Mouse (Mus musculus): ENCODE measurements around the gene Syce2. TPM values are rescaled to one million over a fixed set of nuclear protein-coding genes. Genes with fewer than 3 reads are reported as not detected.
"Not testable (repeated sequence)": the region's sequence is repeated elsewhere in the genome, so short reads cannot be mapped to it uniquely, and the experiment has no call there.

Gene Syce2
- polyA plus RNA-seq, 1 experiment from 2014 or later, result 68.5 TPM

GRCm38 (mm10) chr8:84902367-84902919 lies 30.5 kb downstream of the Syce2 start:
- Histone ChIP-seq H3K4me2 (ENCODE audit: low read depth, low read length) (peak overlapping the region; percentile 94), H3K27ac (replicated peaks; ENCODE audit: low read depth, low read length) (peak overlapping the region; percentile 59; the same call in 1 of the 2 replicates), H3K4me3 (ENCODE audit: low read depth, low read length) (peak overlapping the region; percentile 60), H3K9ac (ENCODE audit: low read depth, low read length) (peak overlapping the region; percentile 77), H3K27me3 (replicated peaks; ENCODE audit: control insufficient read depth, insufficient read depth, low read length) (no peaks in the 10 kb centered on the region), H3K36me3 (ENCODE audit: control insufficient read depth, insufficient read depth, low read length) (no peaks in the 10 kb centered on the region), H3K4me1 (ENCODE audit: control insufficient read depth, insufficient read depth, low read length) (no peaks in the 10 kb centered on the region), H3K9me3 (ENCODE audit: control insufficient read depth, low read length) (no peaks in the 10 kb centered on the region)
- no peak; the same call in 1 of the 2 replicates for ATAC-seq (ENCODE audit: low read depth)
- peak; percentile 35 for DNase-seq (ENCODE audit: low spot score)
- WGBS, result 6% methylated on average over 17 of the region's 24 CpGs

DNA sequence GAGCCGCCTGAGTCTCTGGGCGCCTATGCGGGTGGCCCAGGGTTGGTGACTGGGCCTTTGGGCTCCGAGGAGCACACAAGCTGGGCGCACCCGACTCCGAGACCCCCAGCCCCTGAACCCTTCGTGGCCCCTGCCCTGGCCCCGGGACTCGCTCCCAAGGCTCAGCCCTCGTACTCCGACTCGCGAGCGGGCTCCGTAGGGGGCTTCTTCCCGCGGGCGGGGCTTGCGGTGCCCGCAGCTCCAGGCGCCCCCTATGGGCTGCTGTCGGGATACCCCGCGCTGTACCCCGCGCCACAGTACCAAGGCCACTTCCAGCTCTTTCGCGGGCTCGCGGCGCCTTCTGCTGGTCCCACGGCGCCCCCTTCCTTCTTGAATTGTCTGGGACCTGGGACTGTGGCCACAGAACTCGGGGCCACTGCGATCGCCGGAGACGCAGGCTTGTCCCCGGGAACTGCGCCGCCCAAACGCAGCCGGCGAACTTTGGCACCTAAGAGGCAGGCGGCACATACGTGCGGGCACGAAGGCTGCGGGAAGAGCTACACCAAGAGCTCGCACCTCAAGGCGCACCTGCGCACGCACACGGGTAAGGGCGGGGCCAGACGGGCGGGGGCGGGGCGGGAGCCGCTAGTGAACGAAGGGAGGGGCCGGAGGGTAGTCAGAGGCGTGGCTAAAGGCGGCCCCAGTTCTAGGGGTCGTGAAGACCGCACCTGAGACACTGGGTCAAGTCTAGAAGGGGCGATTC lies 31.2 kb downstream of the Syce2 start:
- peak; percentile 90 for DNase-seq (ENCODE audit: low spot score)
- under 1% methylated on average over 27 of the region's 68 CpGs for WGBS
- Histone ChIP-seq H3K9me3 (ENCODE audit: control insufficient read depth, low read length) (no peaks in the 10 kb centered on the region), H3K4me2 (ENCODE audit: low read depth, low read length) (peak overlapping the region; percentile 94), H3K4me1 (ENCODE audit: control insufficient read depth, insufficient read depth, low read length) (no peaks in the 10 kb centered on the region), H3K27ac (replicated peaks; ENCODE audit: low read depth, low read length) (peak overlapping the region; percentile 59; the same call in 1 of the 2 replicates), H3K27me3 (replicated peaks; ENCODE audit: control insufficient read depth, insufficient read depth, low read length) (no peaks in the 10 kb centered on the region), H3K36me3 (ENCODE audit: control insufficient read depth, insufficient read depth, low read length) (no peaks in the 10 kb centered on the region), H3K4me3 (ENCODE audit: low read depth, low read length) (peak overlapping the region; percentile 60), H3K9ac (ENCODE audit: low read depth, low read length) (peak overlapping the region; percentile 77)
- ATAC-seq (ENCODE audit: low read depth), result peak; percentile 91

- no peak overlapping the region for H3K4me3 ChIP-seq (ENCODE audit: low read depth, low read length)
- H3K4me1 ChIP-seq (ENCODE audit: control insufficient read depth, insufficient read depth, low read length), result peaks cover 5% of the 10 kb centered on the region; the same call in 1 of the 2 replicates
- 87% methylated on average over 7 of the region's 7 CpGs for WGBS
- no peak overlapping the region for H3K4me2 ChIP-seq (ENCODE audit: low read depth, low read length)
- H3K9me3 ChIP-seq (ENCODE audit: control insufficient read depth, low read length), result no peaks in the 10 kb centered on the region
- no peak overlapping the region for H3K27ac ChIP-seq (replicated peaks; ENCODE audit: low read depth, low read length)
- 0 out of 2 replicates have a peak, but pooled peaks cover under 1% of the 10 kb centered on the region for H3K27me3 ChIP-seq (replicated peaks; ENCODE audit: control insufficient read depth, insufficient read depth, low read length)
- ATAC-seq (ENCODE audit: low read depth) (no peak), DNase-seq (ENCODE audit: low spot score) (no peak)
- no peaks in the 10 kb centered on the region for H3K36me3 ChIP-seq (ENCODE audit: control insufficient read depth, insufficient read depth, low read length)
- H3K9ac ChIP-seq (ENCODE audit: low read depth, low read length), result no peak overlapping the region
Observed at GRCm38 (mm10) chr8:84904351-84904750, 32.4 kb downstream of the Syce2 start.

GRCm38 (mm10) chr8:84907037-84907436 lies 35.1 kb downstream of the Syce2 start:
- Histone ChIP-seq H3K9ac (ENCODE audit: low read depth, low read length) (no peak overlapping the region), H3K27ac (replicated peaks; ENCODE audit: low read depth, low read length) (no peak overlapping the region), H3K4me2 (ENCODE audit: low read depth, low read length) (no peak overlapping the region), H3K4me1 (ENCODE audit: control insufficient read depth, insufficient read depth, low read length) (peaks cover 9% of the 10 kb centered on the region; the same call in 1 of the 2 replicates), H3K4me3 (ENCODE audit: low read depth, low read length) (no peak overlapping the region), H3K27me3 (replicated peaks; ENCODE audit: control insufficient read depth, insufficient read depth, low read length) (peaks cover 16% of the 10 kb centered on the region), H3K36me3 (ENCODE audit: control insufficient read depth, insufficient read depth, low read length) (no peaks in the 10 kb centered on the region), H3K9me3 (ENCODE audit: control insufficient read depth, low read length) (no peaks in the 10 kb centered on the region)
- no peak for DNase-seq (ENCODE audit: low spot score)
- ATAC-seq (ENCODE audit: low read depth), result no peak
- WGBS, result 91% methylated on average over 9 of the region's 9 CpGs

GRCm38 (mm10) chr8:84907493-84907892 lies 35.6 kb downstream of the Syce2 start:
- no peak for ATAC-seq (ENCODE audit: low read depth)
- H3K9me3 ChIP-seq (ENCODE audit: control insufficient read depth, low read length), result no peaks in the 10 kb centered on the region
- peaks cover 21% of the 10 kb centered on the region for H3K27me3 ChIP-seq (replicated peaks; ENCODE audit: control insufficient read depth, insufficient read depth, low read length)
- 72% methylated on average over 8 of the region's 8 CpGs for WGBS
- no peak overlapping the region for H3K9ac ChIP-seq (ENCODE audit: low read depth, low read length)
- H3K27ac ChIP-seq (replicated peaks; ENCODE audit: low read depth, low read length), result no peak overlapping the region
- no peak overlapping the region for H3K4me2 ChIP-seq (ENCODE audit: low read depth, low read length)
- no peak overlapping the region for H3K4me3 ChIP-seq (ENCODE audit: low read depth, low read length)
- DNase-seq (ENCODE audit: low spot score), result no peak
- H3K36me3 ChIP-seq (ENCODE audit: control insufficient read depth, insufficient read depth, low read length), result no peaks in the 10 kb centered on the region
- H3K4me1 ChIP-seq (ENCODE audit: control insufficient read depth, insufficient read depth, low read length), result peaks cover 9% of the 10 kb centered on the region; the same call in 1 of the 2 replicates

GRCm38 (mm10) chr8:84907979-84908378 lies 36.1 kb downstream of the Syce2 start:
- H3K9ac ChIP-seq (ENCODE audit: low read depth, low read length), result peak overlapping the region; percentile 38; the same call in 1 of the 2 replicates
- not testable (repeated sequence) for H3K36me3 ChIP-seq (ENCODE audit: control insufficient read depth, insufficient read depth, low read length); ATAC-seq (ENCODE audit: low read depth); DNase-seq (ENCODE audit: low spot score); H3K27ac ChIP-seq (replicated peaks; ENCODE audit: low read depth, low read length); H3K9me3 ChIP-seq (ENCODE audit: control insufficient read depth, low read length); H3K4me1 ChIP-seq (ENCODE audit: control insufficient read depth, insufficient read depth, low read length)
- peak overlapping the region; percentile 85 for H3K4me2 ChIP-seq (ENCODE audit: low read depth, low read length)
- 23% methylated on average over 6 of the region's 7 CpGs for WGBS
- peak overlapping the region; percentile 59 for H3K4me3 ChIP-seq (ENCODE audit: low read depth, low read length)
- H3K27me3 ChIP-seq (replicated peaks; ENCODE audit: control insufficient read depth, insufficient read depth, low read length), result peaks cover 26% of the 10 kb centered on the region

DNA sequence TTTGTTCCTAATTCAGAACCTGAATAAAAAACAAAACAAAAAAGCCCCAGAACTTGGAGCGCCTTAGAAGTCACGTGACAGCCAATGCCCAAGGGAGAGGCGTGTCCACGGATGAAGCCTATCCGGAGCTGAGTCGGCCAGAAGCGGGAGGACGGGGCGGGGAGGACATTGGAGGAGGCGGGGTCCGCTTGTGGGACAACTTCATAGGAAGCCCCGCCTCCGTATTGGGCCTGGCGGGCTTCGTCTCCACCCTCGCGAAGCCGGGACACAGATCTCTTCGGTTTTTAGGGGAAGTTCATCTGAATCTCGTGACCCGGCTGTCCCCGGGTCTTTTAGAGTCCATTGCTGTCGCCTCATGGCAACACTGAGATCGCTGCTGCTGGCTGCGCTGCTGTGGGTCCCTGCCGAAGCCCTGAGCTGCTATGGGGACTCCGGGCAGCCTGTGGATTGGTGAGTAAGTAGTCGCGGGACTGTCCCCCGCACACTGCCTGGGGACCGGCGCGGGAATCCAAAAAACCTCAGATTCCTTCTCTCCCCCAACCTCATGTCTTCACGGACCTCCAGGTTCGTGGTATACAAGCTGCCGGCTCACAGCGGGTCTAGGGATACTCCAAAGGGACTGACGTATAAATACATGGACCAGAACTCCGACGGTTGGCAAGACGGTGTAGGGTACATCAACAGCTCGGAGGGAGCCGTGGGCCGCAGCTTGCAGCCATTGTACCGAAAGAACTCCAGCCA lies 36.7 kb downstream of the Syce2 start, which contains the start of gene Dnase2a:
Gene Dnase2a, plus strand, starts transcription at position 140 of the 741 bp plus-strand sequence.
- 2% methylated on average over 29 of the region's 45 CpGs for WGBS
- peak within 1 kb of the TSS; percentile 59 for H3K4me3 ChIP-seq (ENCODE audit: low read depth, low read length)

GRCm38 (mm10) chr8:84909162-84909767 lies 37.4 kb downstream of the Syce2 start:
- Histone ChIP-seq H3K27ac (replicated peaks; ENCODE audit: low read depth, low read length) (no peak overlapping the region), H3K4me3 (ENCODE audit: low read depth, low read length) (peak overlapping the region; percentile 59), H3K36me3 (ENCODE audit: control insufficient read depth, insufficient read depth, low read length) (no peaks in the 10 kb centered on the region), H3K4me2 (ENCODE audit: low read depth, low read length) (peak overlapping the region; percentile 85), H3K9ac (ENCODE audit: low read depth, low read length) (peak overlapping the region; percentile 74), H3K9me3 (ENCODE audit: control insufficient read depth, low read length) (peaks cover 5% of the 10 kb centered on the region; the same call in 1 of the 2 replicates), H3K4me1 (ENCODE audit: control insufficient read depth, insufficient read depth, low read length) (peaks cover 9% of the 10 kb centered on the region; the same call in 1 of the 2 replicates), H3K27me3 (replicated peaks; ENCODE audit: control insufficient read depth, insufficient read depth, low read length) (peaks cover 34% of the 10 kb centered on the region)
- WGBS, result 54% methylated on average over 18 of the region's 20 CpGs
- ATAC-seq (ENCODE audit: low read depth) (no peak), DNase-seq (ENCODE audit: low spot score) (no peak)

More for the DNA sequence above, 36.7 kb downstream of the Syce2 start, which contains the start of gene Dnase2a:
- peaks cover 9% of the 10 kb centered on the region; the same call in 1 of the 2 replicates for H3K4me1 ChIP-seq (ENCODE audit: control insufficient read depth, insufficient read depth, low read length)
- H3K4me2 ChIP-seq (ENCODE audit: low read depth, low read length), result peak within 1 kb of the TSS; percentile 85
- peak within 1 kb of the TSS; percentile 74 for H3K9ac ChIP-seq (ENCODE audit: low read depth, low read length)
- H3K9me3 ChIP-seq (ENCODE audit: control insufficient read depth, low read length), result no peaks in the 10 kb centered on the region
- no peaks in the 10 kb centered on the region for H3K36me3 ChIP-seq (ENCODE audit: control insufficient read depth, insufficient read depth, low read length)
- ATAC-seq (ENCODE audit: low read depth) (peak; percentile 92), DNase-seq (ENCODE audit: low spot score) (peak; percentile 99)
- H3K27ac ChIP-seq (replicated peaks; ENCODE audit: low read depth, low read length), result no peak within 1 kb of the TSS
- peaks cover 29% of the 10 kb centered on the region for H3K27me3 ChIP-seq (replicated peaks; ENCODE audit: control insufficient read depth, insufficient read depth, low read length)
